Mouse (Mus musculus): ENCODE measurements around the gene Igsf21.

DNA sequence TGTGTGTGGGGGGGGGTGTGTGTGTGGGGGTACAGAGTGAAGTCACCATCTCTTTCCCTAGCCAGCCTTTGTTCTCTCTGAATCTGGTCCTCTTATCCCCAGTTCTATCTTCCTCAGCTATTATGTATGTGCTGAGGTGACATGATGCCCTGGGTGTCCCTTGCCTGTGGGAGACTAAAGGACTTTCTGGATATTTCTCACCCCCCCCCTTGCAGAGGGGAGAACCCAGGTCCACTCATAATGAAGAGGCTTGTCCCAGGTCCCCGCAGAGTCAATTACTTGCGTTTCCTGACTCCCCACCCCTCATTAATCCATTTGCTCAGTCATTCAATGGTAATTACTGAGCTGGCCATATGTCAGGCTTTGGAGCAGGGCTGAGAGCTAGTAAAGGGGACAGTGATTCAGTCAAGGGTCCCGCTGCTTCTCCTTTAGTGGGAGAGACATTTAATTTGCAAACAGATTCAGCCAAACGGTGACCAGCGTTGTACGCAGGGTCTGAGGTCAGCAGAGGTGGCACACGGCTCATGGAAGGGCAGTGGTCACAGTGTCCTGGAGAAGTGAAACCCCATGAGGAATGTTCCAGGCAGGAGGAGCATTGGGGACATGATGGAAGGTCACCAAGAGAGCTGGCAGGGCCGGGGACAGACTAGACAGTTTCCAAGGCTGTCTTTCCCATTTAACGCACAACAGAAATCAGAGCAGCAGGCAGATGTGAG lies 217.1 kb downstream of the Igsf21 start:
- no peak for TF ChIP-seq POLR2A (IDR thresholded peaks at IDR 0.05; ENCODE audit: extremely low read depth, insufficient read depth, low read length)
- TF ChIP-seq CTCF (IDR thresholded peaks at IDR 0.05; ENCODE audit: extremely low read depth, insufficient read depth, low read length) = no peak

Data from cortical plate, adult 2 months (tissue).